Mouse (Mus musculus) lung, adult 2 months (tissue): ENCODE data around the gene Strip1.

ENCODE experiments used
- CTCF ChIP-seq: fragments of 200-500 bp; IDR thresholded peaks from 2 replicates; pipeline ENCODE4 v1.5.1; 2011; ENCODE audit warnings: mild to moderate bottlenecking, low read length, control low read depth; ENCODE audit not compliant: insufficient read depth
- POLR2A ChIP-seq: fragments of 200-500 bp; IDR thresholded peaks from 2 replicates; pipeline ENCODE4 v1.6.1; 2011; ENCODE audit warnings: low read depth, mild to moderate bottlenecking, control low read depth, low read length, borderline replicate concordance; ENCODE audit errors: extremely low read depth

GRCm38 (mm10) chr3:107667426-107667825 lies 35.9 kb upstream of the Strip1 start:
- TF ChIP-seq POLR2A (no peak), CTCF (no peak)
